9 mouse cellular contexts compared by ENCODE assay signal in the genomic region with DNA sequence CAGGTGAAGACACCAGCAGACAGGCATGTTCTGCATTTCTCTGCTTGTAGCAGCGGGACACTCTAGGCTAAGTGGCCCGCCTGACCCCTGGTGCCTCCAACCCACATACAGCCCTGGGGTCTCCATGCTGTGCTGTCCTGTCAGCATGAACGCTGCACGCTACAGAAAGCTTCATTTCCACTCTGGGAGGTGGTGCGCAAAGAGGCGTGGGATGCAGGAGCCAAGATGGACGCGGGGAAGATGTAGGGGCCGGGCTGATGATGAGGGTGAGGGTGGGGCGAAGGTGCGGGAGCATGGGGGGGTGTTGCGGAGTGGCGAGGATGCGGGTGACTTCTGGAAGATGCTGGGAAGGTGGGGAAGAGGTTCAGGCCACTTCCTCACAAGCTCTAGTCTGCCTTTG.
DNase-seq lines count a peak whose midpoint lies in the region; ATAC-seq and TF ChIP-seq lines count a peak whose summit lies in the region.
"Had no signal": no experiment of that assay in that cellular context is flagged by ENCODE, and none has a peak within 500 bp of the region (broad histone marks: within the 10 kb centered on the region; RNA-seq: fewer than 3 reads in every experiment).

No protein-coding gene starts in this region.

- intact Hi-C loops in heart, postnatal 14 days (cut with DNase I) = no loop called here

- H3K9ac ChIP-seq in heart, embryonic 11.5 days (ENCODE audit: low read depth, low read length) = no peak overlapping the region
- 0 out of 2 replicates have a peak overlapping the region, but pooled peaks have one; percentile 18 for H3K9ac ChIP-seq in ES-Bruce4 (ENCODE audit: low read depth, poor library complexity, severe bottlenecking)
- H3K9ac ChIP-seq in forebrain, embryonic 16.5 days (replicated peaks; ENCODE audit: low read depth, low read length) = peak overlapping the region; percentile 6; the same call in 1 of the 2 replicates
- H3K9ac ChIP-seq in midbrain, embryonic 11.5 days (ENCODE audit: low read length) = no peak overlapping the region
- no peak overlapping the region for H3K9ac ChIP-seq in liver, embryonic 12.5 days

- no peaks in the 10 kb centered on the region for H3K36me3 ChIP-seq in heart, embryonic 11.5 days (ENCODE audit: control insufficient read depth, insufficient read depth, low read length)
- no peaks in the 10 kb centered on the region for H3K36me3 ChIP-seq in ES-Bruce4 (ENCODE audit: control insufficient read depth, insufficient read depth, low read length, poor library complexity, severe bottlenecking)
- no peaks in the 10 kb centered on the region for H3K36me3 ChIP-seq in forebrain, embryonic 16.5 days (ENCODE audit: control insufficient read depth, insufficient read depth)
- H3K36me3 ChIP-seq in midbrain, embryonic 11.5 days (ENCODE audit: control insufficient read depth, insufficient read depth, low read length) = no peaks in the 10 kb centered on the region
- H3K36me3 ChIP-seq in liver, embryonic 12.5 days = no peaks in the 10 kb centered on the region

- TF ChIP-seq CTCF in ES-Bruce4 (IDR thresholded peaks at IDR 0.05; ENCODE audit: low read depth, low read length) = no peak

- H3K27ac ChIP-seq in heart, embryonic 11.5 days (ENCODE audit: low read depth, low read length) = no peak overlapping the region
- no peak overlapping the region for H3K27ac ChIP-seq in ES-Bruce4 (ENCODE audit: insufficient read depth, low read length)
- no peak overlapping the region for H3K27ac ChIP-seq in forebrain, embryonic 16.5 days (ENCODE audit: low read length)
- no peak overlapping the region for H3K27ac ChIP-seq in midbrain, embryonic 11.5 days (ENCODE audit: low read depth, low read length)
- H3K27ac ChIP-seq in liver, embryonic 12.5 days = no peak overlapping the region

- peaks cover 11% of the 10 kb centered on the region for H3K4me1 ChIP-seq in heart, embryonic 11.5 days (ENCODE audit: control insufficient read depth, insufficient read depth, low read length)
- H3K4me1 ChIP-seq in ES-Bruce4 (ENCODE audit: control insufficient read depth, insufficient read depth, low read length) = no peaks in the 10 kb centered on the region
- H3K4me1 ChIP-seq in forebrain, embryonic 16.5 days (replicated peaks; ENCODE audit: control insufficient read depth, insufficient read depth, low read length) = peaks cover 7% of the 10 kb centered on the region
- no peaks in the 10 kb centered on the region for H3K4me1 ChIP-seq in midbrain, embryonic 11.5 days (ENCODE audit: control insufficient read depth, insufficient read depth, low read length)
- no peaks in the 10 kb centered on the region for H3K4me1 ChIP-seq in liver, embryonic 12.5 days

- no peak for DNase-seq in heart, postnatal 14 days
- DNase-seq in midbrain, embryonic 11.5 days (ENCODE audit: low spot score, missing footprints) = no peak
- DNase-seq in layer of hippocampus, postnatal 25 days (ENCODE audit: extremely low spot score in 1 of 2, low spot score in 1 of 2) = no peak
- DNase-seq: cerebellum, adult 9-11 months had no signal

- 0 out of 2 replicates have a peak, but pooled peaks cover 4% of the 10 kb centered on the region for H3K9me3 ChIP-seq in heart, embryonic 11.5 days (replicated peaks; ENCODE audit: control insufficient read depth, low read length)
- peaks cover 2% of the 10 kb centered on the region; the same call in 1 of the 2 replicates for H3K9me3 ChIP-seq in ES-Bruce4 (replicated peaks; ENCODE audit: control insufficient read depth, insufficient read depth, low read length, poor library complexity, severe bottlenecking)
- H3K9me3 ChIP-seq in forebrain, embryonic 16.5 days (ENCODE audit: control insufficient read depth, low read length) = 0 out of 2 replicates have a peak, but pooled peaks cover 2% of the 10 kb centered on the region
- H3K9me3 ChIP-seq in midbrain, embryonic 11.5 days (ENCODE audit: control insufficient read depth, low read length) = no peaks in the 10 kb centered on the region
- H3K9me3 ChIP-seq in liver, embryonic 12.5 days (replicated peaks) = no peaks in the 10 kb centered on the region

- H3K27me3 ChIP-seq in heart, embryonic 11.5 days (ENCODE audit: control insufficient read depth, insufficient read depth, low read length) = no peaks in the 10 kb centered on the region
- H3K27me3 ChIP-seq in ES-Bruce4 (ENCODE audit: control insufficient read depth, insufficient read depth, low read length, poor library complexity, severe bottlenecking) = no peaks in the 10 kb centered on the region
- no peaks in the 10 kb centered on the region for H3K27me3 ChIP-seq in forebrain, embryonic 16.5 days (replicated peaks; ENCODE audit: control insufficient read depth, insufficient read depth, low read length)
- H3K27me3 ChIP-seq in midbrain, embryonic 11.5 days (ENCODE audit: control insufficient read depth, insufficient read depth, low read length) = peaks cover 3% of the 10 kb centered on the region
- peaks cover 7% of the 10 kb centered on the region; the same call in 1 of the 2 replicates for H3K27me3 ChIP-seq in liver, embryonic 12.5 days (replicated peaks)

- peak overlapping the region; percentile 39 for H3K4me2 ChIP-seq in heart, embryonic 11.5 days
- H3K4me2 ChIP-seq in forebrain, embryonic 16.5 days (ENCODE audit: low read length) = peak overlapping the region; percentile 43
- peak overlapping the region; percentile 22 for H3K4me2 ChIP-seq in midbrain, embryonic 11.5 days
- H3K4me2 ChIP-seq in liver, embryonic 12.5 days = no peak overlapping the region

- ATAC-seq in heart, embryonic 11.5 days (replicated peaks; ENCODE audit: insufficient number of reproducible peaks, low FRiP score, low TSS enrichment) = no peak
- no peak; the same call in 1 of the 2 replicates for ATAC-seq in forebrain, embryonic 16.5 days
- ATAC-seq in midbrain, embryonic 11.5 days (ENCODE audit: low FRiP score) = no peak
- no peak for ATAC-seq in liver, embryonic 12.5 days
- ATAC-seq in activated CD4-positive, CD25-positive, alpha-beta regulatory T cell, adult 4 months = no peak

- no peak for TF ChIP-seq EP300 in ES-Bruce4 (IDR thresholded peaks at IDR 0.05; ENCODE audit: insufficient read depth, low read depth, low read length)

- H3K4me3 ChIP-seq in heart, embryonic 11.5 days (ENCODE audit: low read depth, low read length) = 0 out of 2 replicates have a peak overlapping the region, but pooled peaks have one; percentile 1
- H3K4me3 ChIP-seq in ES-Bruce4 (ENCODE audit: low read depth, low read length) = peak overlapping the region; percentile 59
- no peak overlapping the region for H3K4me3 ChIP-seq in forebrain, embryonic 16.5 days (replicated peaks; ENCODE audit: low read length)
- H3K4me3 ChIP-seq in midbrain, embryonic 11.5 days (ENCODE audit: low read depth, low read length) = no peak overlapping the region
- H3K4me3 ChIP-seq in liver, embryonic 12.5 days = no peak overlapping the region

- WGBS in heart, embryonic 11.5 days (ENCODE audit: insufficient replicate concordance) = 17% methylated on average over 14 of the region's 14 CpGs
- WGBS in forebrain, embryonic 16.5 days = 24% methylated on average over 14 of the region's 14 CpGs
- 22% methylated on average over 14 of the region's 14 CpGs for WGBS in midbrain, embryonic 11.5 days
- 33% methylated on average over 14 of the region's 14 CpGs for WGBS in liver, embryonic 12.5 days (ENCODE audit: insufficient replicate concordance)

- no peak for TF ChIP-seq POLR2A in ES-Bruce4 (IDR thresholded peaks at IDR 0.05; ENCODE audit: insufficient read depth, low read length)

Comparison
In these comparisons a context has a peak if more than half of its experiments do, and no peak if none do; other contexts are left out.
1. H3K4me3 ChIP-seq: peak in heart, embryonic 11.5 days (single experiment) and ES-Bruce4 (single experiment); none in forebrain, embryonic 16.5 days (single experiment), midbrain, embryonic 11.5 days (single experiment) and liver, embryonic 12.5 days (single experiment).
2. H3K9ac ChIP-seq: peak in ES-Bruce4 (single experiment) and forebrain, embryonic 16.5 days (single experiment); none in heart, embryonic 11.5 days (single experiment), midbrain, embryonic 11.5 days (single experiment) and liver, embryonic 12.5 days (single experiment).